Mouse (Mus musculus) lung, embryonic 15.5 days (tissue): ENCODE data around the gene Pnpo. TPM values are rescaled to one million over a fixed set of nuclear protein-coding genes. Genes with fewer than 3 reads are reported as not detected.

Experiments
- ATAC-seq: fragments of 200-750 bp; cut with Nextera tagmentation; 2 replicates; pipeline ENCODE4 v1.8.0; 2017; ENCODE audit warnings: moderate number of reproducible peaks, borderline replicate concordance; ENCODE audit not compliant: low FRiP score, low TSS enrichment; ENCODE audit errors: extremely low read depth
- H3K27ac ChIP-seq: fragments of 300-500 bp; sonication (generic); 2 replicates; pipeline ENCODE4 v1.5.1; 2015; ENCODE audit warnings: moderate library complexity, mild to moderate bottlenecking, inconsistent platforms
- H3K27me3 ChIP-seq: fragments of 300-500 bp; sonication (generic); 2 replicates; pipeline ENCODE4 v1.6.1; 2015; ENCODE audit warnings: inconsistent platforms
- H3K36me3 ChIP-seq: fragments of 300-500 bp; sonication (generic); 2 replicates; pipeline ENCODE4 v1.6.1; 2015; ENCODE audit warnings: inconsistent platforms
- H3K4me1 ChIP-seq: fragments of 300-500 bp; sonication (generic); 2 replicates; pipeline ENCODE4 v1.6.1; 2015; ENCODE audit warnings: inconsistent platforms
- H3K4me2 ChIP-seq: fragments of 300-500 bp; sonication (generic); 2 replicates; pipeline ENCODE4 v1.6.1; 2015; ENCODE audit warnings: inconsistent platforms, mild to moderate bottlenecking, moderate library complexity
- H3K4me3 ChIP-seq: fragments of 300-500 bp; sonication (generic); 2 replicates; pipeline ENCODE4 v1.5.1; 2015; ENCODE audit warnings: mild to moderate bottlenecking, inconsistent platforms
- H3K9ac ChIP-seq: fragments of 300-500 bp; sonication (generic); 2 replicates; pipeline ENCODE4 v1.6.1; 2015; ENCODE audit warnings: inconsistent platforms
- H3K9me3 ChIP-seq: fragments of 300-500 bp; sonication (generic); 2 replicates; pipeline ENCODE4 v1.6.1; 2016; ENCODE audit warnings: inconsistent platforms
- WGBS: fragments of 180-500 bp; shearing (Covaris S2); methylation state at CpG from one replicate; pipeline ENCODE4 v1.1.7; 2015; 5-methylcytosine and 5-hydroxymethylcytosine counted together
- polyA plus RNA-seq: library from polyadenylated mRNA; unstranded; fragments of >200 nt; fragmentation: Nextera tagmentation; extraction: Ambion mirVana; gene quantifications from 2 replicates; pipeline ENCODE4 v1.2.1, GENCODE M21; 2015

The Pnpo gene
- polyA plus RNA-seq, 1 experiment from 2014 or later = 30.4 TPM

- WGBS = 55% methylated on average over 11 of the region's 11 CpGs
- no peaks in the 10 kb centered on the region for H3K36me3 ChIP-seq
- H3K4me1 ChIP-seq = no peaks in the 10 kb centered on the region
- no peaks in the 10 kb centered on the region for H3K27me3 ChIP-seq
- ATAC-seq = no peak
- no peak overlapping the region for H3K9ac ChIP-seq
- H3K27ac ChIP-seq = no peak overlapping the region
- no peak overlapping the region for H3K4me3 ChIP-seq
- H3K9me3 ChIP-seq = no peaks in the 10 kb centered on the region
- H3K4me2 ChIP-seq = no peak overlapping the region
Observed at GRCm38 (mm10) chr11:96893203-96893842, 50.5 kb downstream of the Pnpo start.

DNA sequence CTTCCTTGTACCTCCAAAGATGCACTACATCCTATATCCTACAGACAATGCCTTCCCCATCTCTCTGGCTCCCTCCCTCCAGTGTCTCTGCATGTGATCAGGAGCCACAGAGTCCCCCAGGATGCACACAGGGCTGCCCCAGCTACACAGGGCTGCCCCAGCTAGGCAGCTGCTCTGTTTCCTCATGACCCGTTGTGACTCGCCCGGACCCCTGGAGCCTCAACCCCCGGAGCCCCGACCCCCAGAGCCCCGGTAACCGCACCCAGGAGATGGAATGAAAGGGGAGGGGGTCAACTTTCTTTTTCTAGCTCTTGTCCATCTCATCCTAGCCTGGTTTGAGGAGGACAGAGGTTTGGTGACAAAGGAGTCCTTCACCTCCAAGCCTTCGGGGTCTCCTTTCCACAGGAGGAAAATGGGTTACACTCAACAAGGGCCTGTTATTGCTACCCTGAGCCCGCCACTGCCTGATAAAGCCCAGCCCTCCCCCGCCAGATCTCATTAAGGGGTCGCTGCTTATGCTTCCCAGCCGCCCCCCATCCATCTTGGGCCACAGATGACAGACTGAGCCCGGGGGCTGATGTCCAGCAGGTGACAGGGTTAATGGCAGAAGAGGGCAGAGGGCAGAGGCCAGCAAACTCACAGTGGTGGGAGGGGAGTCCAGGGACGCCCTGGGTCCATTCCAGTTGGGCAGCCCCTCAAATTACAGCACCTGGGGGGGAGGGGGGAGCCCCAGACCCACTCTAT, 51.8 kb downstream of the Pnpo start:
- Histone ChIP-seq H3K4me1 (0 out of 2 replicates have a peak, but pooled peaks cover 3% of the 10 kb centered on the region), H3K9me3 (no peaks in the 10 kb centered on the region), H3K36me3 (no peaks in the 10 kb centered on the region), H3K9ac (no peak overlapping the region), H3K4me3 (no peak overlapping the region), H3K27ac (no peak overlapping the region), H3K4me2 (no peak overlapping the region), H3K27me3 (no peaks in the 10 kb centered on the region)
- no peak for ATAC-seq
- 25% methylated on average over 14 of the region's 14 CpGs for WGBS

Other genes starting within 250 kb of the Pnpo start
- 20.0 and 20.3 TPM in 2 replicates for gene Snx11, start 166.4 kb downstream of the Pnpo start, polyA plus RNA-seq
- 114 and 121 TPM in 2 replicates for gene Cbx1, start 154.9 kb downstream of the Pnpo start, polyA plus RNA-seq
- gene Nfe2l1, start 114.0 kb downstream of the Pnpo start, polyA plus RNA-seq = 62.5 and 65.0 TPM in 2 replicates
- gene Copz2, start 94.1 kb downstream of the Pnpo start, polyA plus RNA-seq = 134 and 138 TPM in 2 replicates
- gene Cdk5rap3, start 27.5 kb downstream of the Pnpo start, polyA plus RNA-seq = 65.8 and 67.2 TPM in 2 replicates
- gene Prr15l, start 15.9 kb downstream of the Pnpo start, polyA plus RNA-seq = 38.2 and 40.1 TPM in 2 replicates
- gene Sp2, start 39.0 kb upstream of the Pnpo start, polyA plus RNA-seq = 15.7 and 17.9 TPM in 2 replicates
- gene Sp6, start 69.4 kb upstream of the Pnpo start, polyA plus RNA-seq = 0.72 and 0.98 TPM in 2 replicates
- 31.2 and 31.9 TPM in 2 replicates for gene Scrn2, start 86.0 kb upstream of the Pnpo start, polyA plus RNA-seq
- gene Lrrc46, start 97.4 kb upstream of the Pnpo start, polyA plus RNA-seq = 3.7 and 5.9 TPM in 2 replicates
- gene Mrpl10, start 97.6 kb upstream of the Pnpo start, polyA plus RNA-seq = 79.4 and 85.2 TPM in 2 replicates
- 10.3 and 11.7 TPM in 2 replicates for gene Osbpl7, start 106.6 kb upstream of the Pnpo start, polyA plus RNA-seq
- gene Tbx21, start 171.3 kb upstream of the Pnpo start, polyA plus RNA-seq = 0.07 TPM in 1 of 2 replicates, not detected in the other
- gene Tbkbp1, start 207.5 kb upstream of the Pnpo start, polyA plus RNA-seq = 7.9 and 8.6 TPM in 2 replicates
- gene Kpnb1, start 243.9 kb upstream of the Pnpo start, polyA plus RNA-seq = 50.5 and 52.5 TPM in 2 replicates